19 mouse cellular contexts compared by ENCODE assay signal in genomic region chr4:151959849-151960512, GRCm38 (mm10). TPM values are rescaled to one million over a fixed set of nuclear protein-coding genes. Genes with fewer than 3 reads are reported as not detected.
A peak's percentile ranks its signal among the peaks of the same experiment; 100 is the strongest.
DNase-seq lines count a peak whose midpoint lies in the region; ATAC-seq lines count a peak whose summit lies in the region.
"Had no signal": no experiment of that assay in that cellular context is flagged by ENCODE, and none has a peak within 500 bp of the region (broad histone marks: within the 10 kb centered on the region; RNA-seq: fewer than 3 reads in every experiment).

No protein-coding gene starts in this region.

- no peak overlapping the region for H3K4me3 ChIP-seq in heart, embryonic 10.5 days
- H3K4me3 ChIP-seq in midbrain, embryonic 10.5 days = no peak overlapping the region
- no peak overlapping the region for H3K4me3 ChIP-seq in midbrain, embryonic 14.5 days (replicated peaks; ENCODE audit: low read depth, low read length)
- H3K4me3 ChIP-seq in stomach, embryonic 16.5 days (replicated peaks; ENCODE audit: low read length) = no peak overlapping the region
- H3K4me3 ChIP-seq: hindbrain, embryonic 15.5 days; limb, embryonic 10.5 days; midbrain, embryonic 15.5 days had no signal

- no peak for DNase-seq in heart, embryonic 10.5 days (ENCODE audit: low spot score)
- DNase-seq in heart, adult 8-10 months (ENCODE audit: low spot score) = no peak
- no peak for DNase-seq in midbrain, embryonic 10.5 days (ENCODE audit: low spot score)
- DNase-seq in midbrain, embryonic 14.5 days = no peak
- no peak for DNase-seq in MN1 (ENCODE audit: low spot score)
- DNase-seq in right cerebral cortex, postnatal 36 days (ENCODE audit: low spot score in 2 of 2) = no peak
- DNase-seq: cerebellum, postnatal 10 days; heart, postnatal 14 days; kidney, adult 2 months; kidney, postnatal 14 days; lung, adult 2 months; right cerebral cortex, adult 18-20 months; thymus, postnatal 4 days had no signal

- ATAC-seq in midbrain, embryonic 14.5 days (ENCODE audit: low FRiP score, low TSS enrichment) = no peak
- peak; percentile 7; the same call in 1 of the 2 replicates for ATAC-seq in erythroid progenitor cell, adult 5-6 weeks (replicated peaks; ENCODE audit: low FRiP score, poor library complexity, severe bottlenecking)
- ATAC-seq in stomach, embryonic 16.5 days (ENCODE audit: insufficient read depth, low FRiP score) = no peak
- ATAC-seq: forebrain, embryonic 16.5 days; midbrain, embryonic 15.5 days had no signal

- H3K9me3 ChIP-seq in heart, embryonic 10.5 days = no peaks in the 10 kb centered on the region
- no peaks in the 10 kb centered on the region for H3K9me3 ChIP-seq in midbrain, embryonic 10.5 days (replicated peaks)
- no peaks in the 10 kb centered on the region for H3K9me3 ChIP-seq in midbrain, embryonic 14.5 days (ENCODE audit: control insufficient read depth, low read length)
- H3K9me3 ChIP-seq in stomach, embryonic 16.5 days (replicated peaks; ENCODE audit: control insufficient read depth, low read length) = no peaks in the 10 kb centered on the region
- H3K9me3 ChIP-seq: hindbrain, embryonic 15.5 days; limb, embryonic 10.5 days; midbrain, embryonic 15.5 days had no signal

- peak overlapping the region; percentile 69 for H3K27ac ChIP-seq in heart, embryonic 10.5 days
- H3K27ac ChIP-seq in midbrain, embryonic 10.5 days (replicated peaks) = 0 out of 2 replicates have a peak overlapping the region, but pooled peaks have one; percentile 19
- H3K27ac ChIP-seq in midbrain, embryonic 14.5 days (replicated peaks; ENCODE audit: low read depth, low read length) = no peak overlapping the region
- peak overlapping the region; percentile 58; the same call in 1 of the 2 replicates for H3K27ac ChIP-seq in stomach, embryonic 16.5 days (ENCODE audit: low read length)
- H3K27ac ChIP-seq: hindbrain, embryonic 15.5 days; limb, embryonic 10.5 days; midbrain, embryonic 15.5 days had no signal

- H3K4me2 ChIP-seq in midbrain, embryonic 14.5 days (ENCODE audit: low read length) = no peak overlapping the region
- H3K4me2 ChIP-seq in stomach, embryonic 16.5 days (ENCODE audit: low read depth, low read length) = no peak overlapping the region
- H3K4me2 ChIP-seq: hindbrain, embryonic 15.5 days; midbrain, embryonic 15.5 days had no signal

- no peak overlapping the region for H3K9ac ChIP-seq in midbrain, embryonic 14.5 days (replicated peaks; ENCODE audit: low read length)
- H3K9ac ChIP-seq in stomach, embryonic 16.5 days (ENCODE audit: low read length) = no peak overlapping the region
- H3K9ac ChIP-seq: hindbrain, embryonic 15.5 days; midbrain, embryonic 15.5 days had no signal

- peaks cover 26% of the 10 kb centered on the region for H3K4me1 ChIP-seq in heart, embryonic 10.5 days
- H3K4me1 ChIP-seq in midbrain, embryonic 10.5 days = no peaks in the 10 kb centered on the region
- H3K4me1 ChIP-seq in midbrain, embryonic 14.5 days (ENCODE audit: control insufficient read depth, insufficient read depth, low read length) = no peaks in the 10 kb centered on the region
- H3K4me1 ChIP-seq in stomach, embryonic 16.5 days (ENCODE audit: control insufficient read depth, insufficient read depth, low read length) = peaks cover 8% of the 10 kb centered on the region; the same call in 1 of the 2 replicates
- H3K4me1 ChIP-seq: hindbrain, embryonic 15.5 days; limb, embryonic 10.5 days; midbrain, embryonic 15.5 days had no signal

- WGBS in heart, embryonic 10.5 days = 88% methylated on average over 11 of the region's 11 CpGs
- 89% methylated on average over 11 of the region's 11 CpGs for WGBS in midbrain, embryonic 10.5 days
- 94% methylated on average over 11 of the region's 11 CpGs for WGBS in midbrain, embryonic 14.5 days
- 87% methylated on average over 11 of the region's 11 CpGs for WGBS in stomach, embryonic 16.5 days

- no peaks in the 10 kb centered on the region for H3K27me3 ChIP-seq in heart, embryonic 10.5 days (ENCODE audit: insufficient read depth, poor library complexity, severe bottlenecking)
- no peaks in the 10 kb centered on the region for H3K27me3 ChIP-seq in midbrain, embryonic 10.5 days (ENCODE audit: low read depth, poor library complexity, severe bottlenecking)
- no peaks in the 10 kb centered on the region for H3K27me3 ChIP-seq in midbrain, embryonic 14.5 days (ENCODE audit: control insufficient read depth, insufficient read depth, low read length)
- no peaks in the 10 kb centered on the region for H3K27me3 ChIP-seq in stomach, embryonic 16.5 days (ENCODE audit: control insufficient read depth, insufficient read depth, low read length)
- H3K27me3 ChIP-seq: hindbrain, embryonic 15.5 days; midbrain, embryonic 15.5 days had no signal

- H3K36me3 ChIP-seq in heart, embryonic 10.5 days = peaks cover 91% of the 10 kb centered on the region
- H3K36me3 ChIP-seq in midbrain, embryonic 10.5 days = peaks cover 93% of the 10 kb centered on the region
- peaks cover 77% of the 10 kb centered on the region for H3K36me3 ChIP-seq in midbrain, embryonic 14.5 days (ENCODE audit: control insufficient read depth, insufficient read depth, low read length)
- peaks cover 18% of the 10 kb centered on the region for H3K36me3 ChIP-seq in stomach, embryonic 16.5 days (ENCODE audit: control insufficient read depth, insufficient read depth, low read length)

RNA-seq across cellular contexts. Expression of gene Dnajc11, which starts 26.5 kb away (rescaled TPM):
- polyA plus RNA-seq in heart, embryonic 10.5 days (2016; fragmentation: Nextera tagmentation; extraction: Ambion mirVana) = 80.5 and 85.8 TPM in 2 replicates
- 100 to 1,000 TPM in 1 of 4 experiments, 10 to 100 TPM in 3; 71.2 to 111 (median 87.7) TPM for total RNA-seq in heart, adult 8-10 months (2022)
- polyA plus RNA-seq in midbrain, embryonic 10.5 days (2016; fragmentation: Nextera tagmentation; extraction: Ambion mirVana) = 107 and 108 TPM in 2 replicates
- 69.2 and 75.2 TPM in 2 replicates for polyA plus RNA-seq in midbrain, embryonic 14.5 days (2014; fragmentation: Nextera tagmentation; extraction: Ambion mirVana)
- total RNA-seq in erythroid progenitor cell, adult 5-6 weeks (2015; ENCODE audit: low replicate concordance) = 41.9 and 46.9 TPM in 2 replicates
- total RNA-seq in erythroid progenitor cell, adult 5-6 weeks (2017; ENCODE audit: low replicate concordance) = 72.3 and 79.2 TPM in 2 replicates
- 62.4 and 62.7 TPM in 2 replicates for polyA plus RNA-seq in stomach, embryonic 16.5 days (2015; fragmentation: Nextera tagmentation; extraction: Ambion mirVana)

RNA-seq across cellular contexts. Expression of gene Thap3, which starts 28.8 kb away (rescaled TPM):
- polyA plus RNA-seq in heart, embryonic 10.5 days (2016; fragmentation: Nextera tagmentation; extraction: Ambion mirVana) = 29.3 and 30.1 TPM in 2 replicates
- total RNA-seq in heart, adult 8-10 months (2022) = 10 to 100 TPM; 12.4 to 15.8 (median 13.6) TPM
- 32.1 and 36.2 TPM in 2 replicates for polyA plus RNA-seq in midbrain, embryonic 10.5 days (2016; fragmentation: Nextera tagmentation; extraction: Ambion mirVana)
- 23.1 and 31.2 TPM in 2 replicates for polyA plus RNA-seq in midbrain, embryonic 14.5 days (2014; fragmentation: Nextera tagmentation; extraction: Ambion mirVana)
- 6.8 TPM in 1 of 2 replicates, not detected in the other for total RNA-seq in erythroid progenitor cell, adult 5-6 weeks (2015; ENCODE audit: low replicate concordance)
- 4.0 TPM in 1 of 2 replicates, not detected in the other for total RNA-seq in erythroid progenitor cell, adult 5-6 weeks (2017; ENCODE audit: low replicate concordance)
- polyA plus RNA-seq in stomach, embryonic 16.5 days (2015; fragmentation: Nextera tagmentation; extraction: Ambion mirVana) = 31.8 and 35.7 TPM in 2 replicates

RNA-seq across cellular contexts. Expression of gene Phf13, which starts 36.1 kb away (rescaled TPM):
- polyA plus RNA-seq in heart, embryonic 10.5 days (2016; fragmentation: Nextera tagmentation; extraction: Ambion mirVana) = 22.9 and 26.2 TPM in 2 replicates
- 1 to 10 TPM; 4.6 to 5.7 (median 5.1) TPM for total RNA-seq in heart, adult 8-10 months (2022)
- polyA plus RNA-seq in midbrain, embryonic 10.5 days (2016; fragmentation: Nextera tagmentation; extraction: Ambion mirVana) = 23.9 and 30.4 TPM in 2 replicates
- polyA plus RNA-seq in midbrain, embryonic 14.5 days (2014; fragmentation: Nextera tagmentation; extraction: Ambion mirVana) = 16.9 and 19.0 TPM in 2 replicates
- 2.5 and 2.9 TPM in 2 replicates for total RNA-seq in erythroid progenitor cell, adult 5-6 weeks (2015; ENCODE audit: low replicate concordance)
- total RNA-seq in erythroid progenitor cell, adult 5-6 weeks (2017; ENCODE audit: low replicate concordance) = 0.83 and 4.6 TPM in 2 replicates
- 18.3 and 21.0 TPM in 2 replicates for polyA plus RNA-seq in stomach, embryonic 16.5 days (2015; fragmentation: Nextera tagmentation; extraction: Ambion mirVana)

RNA-seq across cellular contexts. Expression of gene Klhl21, which starts 48.6 kb away (rescaled TPM):
- polyA plus RNA-seq in heart, embryonic 10.5 days (2016; fragmentation: Nextera tagmentation; extraction: Ambion mirVana) = 28.4 and 42.2 TPM in 2 replicates
- 100 to 1,000 TPM in 1 of 4 experiments, 10 to 100 TPM in 3; 87.7 to 109 (median 93.7) TPM for total RNA-seq in heart, adult 8-10 months (2022)
- 6.9 and 8.5 TPM in 2 replicates for polyA plus RNA-seq in midbrain, embryonic 10.5 days (2016; fragmentation: Nextera tagmentation; extraction: Ambion mirVana)
- 1.5 and 1.6 TPM in 2 replicates for polyA plus RNA-seq in midbrain, embryonic 14.5 days (2014; fragmentation: Nextera tagmentation; extraction: Ambion mirVana)
- 1.3 and 2.9 TPM in 2 replicates for total RNA-seq in erythroid progenitor cell, adult 5-6 weeks (2015; ENCODE audit: low replicate concordance)
- total RNA-seq in erythroid progenitor cell, adult 5-6 weeks (2017; ENCODE audit: low replicate concordance) = 0.91 and 1.0 TPM in 2 replicates
- polyA plus RNA-seq in stomach, embryonic 16.5 days (2015; fragmentation: Nextera tagmentation; extraction: Ambion mirVana) = 8.2 and 9.9 TPM in 2 replicates
